Mouse (Mus musculus) MEL (cell line): ENCODE results near the gene Rgs8. TPM values are rescaled to one million over a fixed set of nuclear protein-coding genes. Genes with fewer than 3 reads are reported as not detected.

Source experiments
- DNase-seq: peaks from one replicate; pipeline ENCODE4 v3.0.0; 2011; ENCODE audit warnings: low read depth, low spot score
- H3K27ac ChIP-seq: 2 replicates; pipeline ENCODE4 v1.5.1; 2012; ENCODE audit warnings: low read depth, mild to moderate bottlenecking, control low read depth, low read length, moderate library complexity; ENCODE audit not compliant: control insufficient read depth
- H3K27me3 ChIP-seq, 2 experiments: fragments of 150-350 bp in 1 of 2; sonication (generic) in 1 of 2; 2 replicates each; pipeline ENCODE4 v1.6.1; 2012; ENCODE audit warnings: low read length in 2 of 2, mild to moderate bottlenecking in 2 of 2, improper control_type of control experiment in 1 of 2, moderate library complexity in 1 of 2; ENCODE audit not compliant: insufficient read depth in 2 of 2, control insufficient read depth in 1 of 2
- H3K36me3 ChIP-seq, 2 experiments: 2 replicates each; pipeline ENCODE4 v1.6.1; 2012 to 2014; ENCODE audit warnings: low read length in 2 of 2, improper control_type of control experiment in 1 of 2, inconsistent platforms in 1 of 2, mild to moderate bottlenecking in 1 of 2; ENCODE audit not compliant: insufficient read depth in 2 of 2, control insufficient read depth in 1 of 2
- H3K4me1 ChIP-seq, 2 experiments: fragments of 150-350 bp in 1 of 2; sonication (generic) in 1 of 2; 2 replicates each; pipeline ENCODE4 v1.6.1; 2012; ENCODE audit warnings: low read length in 2 of 2, improper control_type of control experiment in 1 of 2, mild to moderate bottlenecking in 1 of 2; ENCODE audit not compliant: insufficient read depth in 2 of 2, control insufficient read depth in 1 of 2
- H3K4me3 ChIP-seq, 2 experiments: fragments of 150-350 bp in 1 of 2; sonication (generic) in 1 of 2; 2 replicates each; pipeline ENCODE4 v1.5.1; 2012; ENCODE audit warnings: low read depth in 2 of 2, low read length in 2 of 2, mild to moderate bottlenecking in 2 of 2, moderate library complexity in 2 of 2, control low read depth in 1 of 2, improper control_type of control experiment in 1 of 2; ENCODE audit not compliant: control insufficient read depth in 1 of 2, insufficient read depth in 1 of 2
- H3K79me2 ChIP-seq: 2 replicates; pipeline ENCODE4 v1.6.1; 2012; ENCODE audit warnings: mild to moderate bottlenecking, low read length, moderate library complexity; ENCODE audit not compliant: control insufficient read depth, poor library complexity, insufficient read depth
- H3K9ac ChIP-seq: 2 replicates; pipeline ENCODE4 v1.6.1; 2012; ENCODE audit warnings: low read depth, mild to moderate bottlenecking, control low read depth, low read length, moderate library complexity; ENCODE audit not compliant: control insufficient read depth, poor library complexity, severe bottlenecking
- H3K9me3 ChIP-seq: fragments of 150-350 bp; sonication (generic); replicated peaks from 2 replicates; pipeline ENCODE4 v1.6.1; 2012; ENCODE audit warnings: mild to moderate bottlenecking, low read length, improper control_type of control experiment, moderate library complexity; ENCODE audit not compliant: insufficient read depth
- BHLHE40 ChIP-seq: IDR thresholded peaks from 2 replicates; pipeline ENCODE4 v1.6.1; 2012; ENCODE audit warnings: low read depth, mild to moderate bottlenecking, inconsistent platforms, low read length, improper control_type of control experiment, borderline replicate concordance
- CTCF ChIP-seq, 3 experiments: IDR thresholded peaks in 2 of 3; conservative IDR thresholded peaks in 1 of 3; 2 replicates each; pipeline ENCODE4 v1.5.1; 2011 to 2012; ENCODE audit warnings: low read length in 3 of 3, low read depth in 2 of 3, mild to moderate bottlenecking in 2 of 3, improper control_type of control experiment in 1 of 3, inconsistent platforms in 1 of 3, mixed read lengths in 1 of 3, moderate library complexity in 1 of 3; ENCODE audit not compliant: control insufficient read depth in 1 of 3, insufficient read depth in 1 of 3, poor library complexity in 1 of 3, severe bottlenecking in 1 of 3
- E2F4 ChIP-seq: IDR thresholded peaks from 2 replicates; pipeline ENCODE4 v1.6.1; 2011; ENCODE audit warnings: low read depth, low read length, improper control_type of control experiment, borderline replicate concordance
- ELF1 ChIP-seq: IDR thresholded peaks from 2 replicates; pipeline ENCODE4 v1.6.1; 2014; ENCODE audit warnings: low read depth, mild to moderate bottlenecking, inconsistent platforms, low read length, improper control_type of control experiment, moderate library complexity
- EP300 ChIP-seq, 2 experiments: IDR thresholded peaks; 2 replicates each; pipeline ENCODE4 v1.6.1; 2011; ENCODE audit warnings: improper control_type of control experiment in 2 of 2, low read length in 2 of 2, low read depth in 1 of 2, mild to moderate bottlenecking in 1 of 2
- ETS1 ChIP-seq: IDR thresholded peaks from 2 replicates; pipeline ENCODE4 v1.6.1; 2012; ENCODE audit warnings: low read depth, mild to moderate bottlenecking, inconsistent platforms, low read length, improper control_type of control experiment, moderate library complexity
- GABPA ChIP-seq: IDR thresholded peaks from 2 replicates; pipeline ENCODE4 v1.6.1; 2012; ENCODE audit warnings: low read depth, mild to moderate bottlenecking, inconsistent platforms, low read length, improper control_type of control experiment, moderate library complexity
- GATA1 ChIP-seq: IDR thresholded peaks from 2 replicates; pipeline ENCODE4 v1.6.1; 2011; ENCODE audit warnings: low read depth, low read length, improper control_type of control experiment
- HCFC1 ChIP-seq: IDR thresholded peaks from 2 replicates; pipeline ENCODE4 v1.6.1; 2012; ENCODE audit warnings: low read depth, mild to moderate bottlenecking, inconsistent platforms, low read length, improper control_type of control experiment, moderate library complexity
- JUND ChIP-seq: IDR thresholded peaks from 2 replicates; pipeline ENCODE4 v1.6.1; 2011; ENCODE audit warnings: low read depth, mild to moderate bottlenecking, improper control_type of control experiment, low read length
- MAFK ChIP-seq: IDR thresholded peaks from 2 replicates; pipeline ENCODE4 v1.6.1; 2011; ENCODE audit warnings: low read depth, mild to moderate bottlenecking, low read length, improper control_type of control experiment, borderline replicate concordance
- MAX ChIP-seq: IDR thresholded peaks from 2 replicates; pipeline ENCODE4 v1.6.1; 2011; ENCODE audit warnings: low read length, improper control_type of control experiment
- MAZ ChIP-seq: IDR thresholded peaks from 2 replicates; pipeline ENCODE4 v1.6.1; 2012; ENCODE audit warnings: low read depth, mild to moderate bottlenecking, inconsistent platforms, low read length, improper control_type of control experiment
- NELFE ChIP-seq: IDR thresholded peaks from 2 replicates; pipeline ENCODE4 v1.6.1; 2011; ENCODE audit warnings: low read depth, low read length, improper control_type of control experiment
- NRF1 ChIP-seq: IDR thresholded peaks from 2 replicates; pipeline ENCODE4 v1.6.1; 2014; ENCODE audit warnings: low read depth, mild to moderate bottlenecking, inconsistent platforms, low read length, improper control_type of control experiment, moderate library complexity; ENCODE audit not compliant: poor library complexity, insufficient read depth, severe bottlenecking
- POLR2AphosphoS2 ChIP-seq: IDR thresholded peaks from 2 replicates; pipeline ENCODE4 v1.6.1; 2011; ENCODE audit warnings: low read length, improper control_type of control experiment
- POLR2AphosphoS5 ChIP-seq: IDR thresholded peaks from 2 replicates; pipeline ENCODE4 v1.6.1; 2012; ENCODE audit warnings: low read depth, borderline replicate concordance, mild to moderate bottlenecking, inconsistent platforms, low read length, moderate library complexity, mixed read lengths
- RCOR1 ChIP-seq: IDR thresholded peaks from 2 replicates; pipeline ENCODE4 v1.6.1; 2012; ENCODE audit warnings: low read depth, mild to moderate bottlenecking, inconsistent platforms, low read length, improper control_type of control experiment
- SMC3 ChIP-seq: IDR thresholded peaks from 2 replicates; pipeline ENCODE4 v1.6.1; 2011; ENCODE audit warnings: low read depth, low read length, improper control_type of control experiment
- TAL1 ChIP-seq: IDR thresholded peaks from 2 replicates; pipeline ENCODE4 v1.6.1; 2012; ENCODE audit warnings: mild to moderate bottlenecking, inconsistent platforms, low read length, moderate library complexity, mixed read lengths
- TBP ChIP-seq: IDR thresholded peaks from 2 replicates; pipeline ENCODE4 v1.8.0; 2011; ENCODE audit warnings: low read depth, low read length, improper control_type of control experiment
- TCF12 ChIP-seq: IDR thresholded peaks from 2 replicates; pipeline ENCODE4 v1.6.1; 2014; ENCODE audit warnings: low read depth, mild to moderate bottlenecking, inconsistent platforms, low read length, improper control_type of control experiment, moderate library complexity
- USF1 ChIP-seq: IDR thresholded peaks from 2 replicates; pipeline ENCODE4 v1.6.1; 2014; ENCODE audit warnings: low read depth, mild to moderate bottlenecking, inconsistent platforms, low read length, improper control_type of control experiment, moderate library complexity
- ZC3H11A ChIP-seq: IDR thresholded peaks from 2 replicates; pipeline ENCODE4 v1.6.1; 2012; ENCODE audit warnings: low read depth, mild to moderate bottlenecking, inconsistent platforms, low read length, improper control_type of control experiment
- ZKSCAN1 ChIP-seq: IDR thresholded peaks from 2 replicates; pipeline ENCODE4 v1.6.1; 2012; ENCODE audit warnings: low read depth, mild to moderate bottlenecking, inconsistent platforms, low read length, improper control_type of control experiment, moderate library complexity
- ZMIZ1 ChIP-seq: IDR thresholded peaks from 2 replicates; pipeline ENCODE4 v1.6.1; 2012; ENCODE audit warnings: low read depth, mild to moderate bottlenecking, inconsistent platforms, low read length, improper control_type of control experiment, moderate library complexity
- polyA plus RNA-seq, 2 experiments: library from polyadenylated mRNA; stranded (reverse) in 1 of 2; unstranded in 1 of 2; fragments of >175 nt in 1 of 2; fragments of >200 nt in 1 of 2; gene quantifications; 2 replicates each; pipeline versions ENCODE4 v1.2.1 to v1.2.4; 2012; ENCODE audit warnings: low replicate concordance in 2 of 2, low read depth in 1 of 2; ENCODE audit not compliant: insufficient read length in 2 of 2, insufficient read depth in 1 of 2, missing spikeins in 1 of 2
- total RNA-seq: library from RNA; depleted of rRNA; stranded (reverse); fragments of 300-350 nt; gene quantifications from 2 replicates; pipeline ENCODE4 v1.2.3, GENCODE M21; 2012

Rgs8 gene
- total and polyA plus RNA-seq, 3 experiments, result not detected

DNA sequence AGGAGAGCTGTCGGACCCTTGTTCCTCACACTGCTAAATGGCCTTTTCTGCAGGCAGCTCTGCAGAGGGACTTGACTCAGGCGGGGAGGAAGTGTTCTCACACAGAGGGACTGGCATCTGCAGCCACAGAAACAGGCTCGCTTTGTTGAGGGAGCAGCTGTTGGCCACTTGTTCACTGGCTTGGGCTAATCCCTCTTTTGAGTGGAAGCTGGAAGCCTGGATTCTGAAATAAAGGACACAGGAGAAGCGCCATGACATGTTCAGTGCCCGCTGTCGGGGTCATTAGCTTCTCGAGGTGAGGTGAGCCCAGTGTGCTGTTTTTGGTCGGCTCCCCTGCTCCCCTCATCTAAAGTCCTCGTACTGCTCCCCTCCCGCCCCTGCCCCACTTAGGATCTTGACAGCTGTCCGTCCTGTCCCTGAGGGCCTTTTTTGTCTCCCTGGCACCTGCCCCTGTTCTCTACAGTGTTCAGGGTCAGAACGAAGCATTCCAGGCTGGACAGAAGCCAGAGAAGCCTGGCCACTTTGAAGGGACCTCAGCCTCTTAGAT is 50.7 kb downstream of the Rgs8 start:
- no peak overlapping the region for H3K4me3 ChIP-seq

DNA sequence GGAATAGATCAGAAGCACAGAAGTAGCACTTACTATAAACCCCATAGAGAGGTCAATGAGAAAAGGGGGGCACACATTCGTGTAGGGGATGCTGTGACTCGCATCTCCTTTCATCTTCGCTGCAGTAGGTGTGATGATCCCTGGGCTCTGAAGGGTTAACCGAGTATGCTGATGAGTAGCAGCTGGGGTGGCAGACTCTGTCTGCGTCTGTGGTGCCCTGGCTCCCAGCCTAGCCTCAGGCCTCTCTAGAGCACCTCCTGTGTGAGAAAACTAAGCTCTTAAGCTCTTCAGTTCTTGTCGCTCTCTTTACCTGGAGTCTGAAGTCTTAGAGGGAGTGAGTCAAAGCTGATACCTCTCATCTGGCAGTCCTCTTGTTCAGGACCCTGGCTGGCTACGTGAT is 51.3 kb downstream of the Rgs8 start:
- H3K4me3 ChIP-seq, result no peak overlapping the region
- no peak overlapping the region for H3K27ac ChIP-seq
- TF ChIP-seq MAZ (no peak), NRF1 (no peak), JUND (no peak), ETS1 (no peak), HCFC1 (no peak), POLR2AphosphoS5 (no peak), ZKSCAN1 (no peak), USF1 (no peak), NELFE (no peak), E2F4 (no peak), TAL1 (no peak)
- no peaks in the 10 kb centered on the region for H3K27me3 ChIP-seq
- no peaks in the 10 kb centered on the region for H3K36me3 ChIP-seq
- H3K9me3 ChIP-seq, result no peaks in the 10 kb centered on the region
- H3K9ac ChIP-seq, result no peak overlapping the region
- no peaks in the 10 kb centered on the region for H3K79me2 ChIP-seq
- no peaks in the 10 kb centered on the region for H3K4me1 ChIP-seq
- DNase-seq, result no peak

More for the DNA sequence above, 50.7 kb downstream of the Rgs8 start:
- H3K4me1 ChIP-seq, result no peaks in the 10 kb centered on the region
- H3K36me3 ChIP-seq, result no peaks in the 10 kb centered on the region
- DNase-seq, result no peak
- no peaks in the 10 kb centered on the region for H3K27me3 ChIP-seq
- H3K79me2 ChIP-seq, result no peaks in the 10 kb centered on the region
- no peak overlapping the region for H3K9ac ChIP-seq
- TF ChIP-seq ZKSCAN1 (no peak), HCFC1 (no peak), TAL1 (no peak), POLR2AphosphoS2 (no peak), GABPA (no peak), BHLHE40 (no peak), MAFK (no peak), NRF1 (no peak), TCF12 (no peak), E2F4 (no peak), ZC3H11A (no peak), GATA1 (no peak), ELF1 (no peak), RCOR1 (no peak), ZMIZ1 (no peak), MAX (no peak), SMC3 (no peak), EP300 (IDR thresholded peaks at IDR 0.05; ENCODE audit: low read depth in 1 of 2, low read length in 2 of 2) (no peak), CTCF (IDR thresholded peaks at IDR 0.05 in 2 of 3, conservative IDR thresholded peaks at IDR 0.05 in 1 of 3; ENCODE audit: control insufficient read depth in 1 of 3, insufficient read depth in 1 of 3, low read depth in 2 of 3, low read length in 3 of 3, poor library complexity in 1 of 3, severe bottlenecking in 1 of 3) (no peak), TBP (no peak)
- no peaks in the 10 kb centered on the region for H3K9me3 ChIP-seq
- H3K27ac ChIP-seq, result no peak overlapping the region
